Mouse (Mus musculus): Measurements from ENCODE around the gene Ucn2.

Ucn2 gene

GRCm38 (mm10) chr9:108985710-108986109 lies at the start of gene Ucn2:
TSS of gene Ucn2 (plus strand) at chr9:108986010.
- DNase-seq (ENCODE audit: extremely low spot score), result no peak

GRCm38 (mm10) chr9:108936418-108937364 lies 49.1 kb upstream of the Ucn2 start, which contains the start of gene Uqcrc1:
TSS of gene Uqcrc1 (plus strand) at chr9:108936633.
- peak; percentile 87 for DNase-seq (ENCODE audit: extremely low spot score)

GRCm38 (mm10) chr9:108945111-108945510 lies 40.7 kb upstream of the Ucn2 start:
- DNase-seq (ENCODE audit: extremely low spot score), result no peak

GRCm38 (mm10) chr9:108945608-108946007 lies 40.2 kb upstream of the Ucn2 start:
- no peak for DNase-seq (ENCODE audit: extremely low spot score)

- DNase-seq (ENCODE audit: extremely low spot score), result no peak
These were observed 36.4 kb upstream of the Ucn2 start for GRCm38 (mm10) chr9:108949231-108949966.

GRCm38 (mm10) chr9:108949967-108950728 lies 35.7 kb upstream of the Ucn2 start:
- DNase-seq (ENCODE audit: extremely low spot score), result no peak

DNA sequence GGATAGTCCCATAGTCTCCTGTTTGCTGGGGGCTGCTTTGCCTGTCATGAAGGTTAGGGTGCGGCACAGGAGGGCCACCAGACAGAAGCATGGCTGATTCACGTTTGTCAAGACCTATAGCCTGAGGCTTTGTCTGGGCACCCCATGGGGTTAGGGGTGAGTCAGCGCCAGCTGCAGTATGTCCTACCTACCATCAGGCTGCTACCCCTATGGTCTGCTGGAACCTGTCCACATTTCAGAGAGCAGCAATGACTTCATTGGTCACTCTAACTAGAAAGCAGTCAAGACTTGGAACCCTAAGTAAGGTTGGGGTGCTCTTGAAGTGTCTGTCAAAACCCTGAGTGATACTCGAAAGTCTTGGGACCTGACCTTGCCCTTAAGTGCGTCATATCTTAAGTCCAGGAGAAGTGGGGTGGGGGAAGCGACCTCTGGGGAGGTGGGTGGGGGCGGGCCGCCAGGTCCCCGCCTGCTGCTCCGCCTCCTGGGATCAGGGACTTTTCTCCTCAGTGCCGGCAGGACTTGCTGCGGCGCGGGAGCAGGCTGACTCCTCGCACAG lies 32.7 kb upstream of the Ucn2 start, which contains the start of gene Col7a1:
Col7a1 (plus strand) TSS at position 506 of the 556 bp plus-strand sequence.
- no peak for DNase-seq (ENCODE audit: extremely low spot score)

GRCm38 (mm10) chr9:108955241-108955640 lies 30.6 kb upstream of the Ucn2 start:
- DNase-seq (ENCODE audit: extremely low spot score), result no peak

- no peak for DNase-seq (ENCODE audit: extremely low spot score)
These were observed 30.0 kb upstream of the Ucn2 start for GRCm38 (mm10) chr9:108955846-108956245.

GRCm38 (mm10) chr9:108963577-108963976 lies 22.2 kb upstream of the Ucn2 start:
- DNase-seq (ENCODE audit: extremely low spot score), result no peak

- no peak for DNase-seq (ENCODE audit: extremely low spot score)
These were observed 21.5 kb upstream of the Ucn2 start for GRCm38 (mm10) chr9:108964338-108964737.

GRCm38 (mm10) chr9:108970623-108971022 lies 15.2 kb upstream of the Ucn2 start:
- no peak for DNase-seq (ENCODE audit: extremely low spot score)

GRCm38 (mm10) chr9:108976483-108976882 lies 9.3 kb upstream of the Ucn2 start:
- DNase-seq (ENCODE audit: extremely low spot score), result no peak

DNA sequence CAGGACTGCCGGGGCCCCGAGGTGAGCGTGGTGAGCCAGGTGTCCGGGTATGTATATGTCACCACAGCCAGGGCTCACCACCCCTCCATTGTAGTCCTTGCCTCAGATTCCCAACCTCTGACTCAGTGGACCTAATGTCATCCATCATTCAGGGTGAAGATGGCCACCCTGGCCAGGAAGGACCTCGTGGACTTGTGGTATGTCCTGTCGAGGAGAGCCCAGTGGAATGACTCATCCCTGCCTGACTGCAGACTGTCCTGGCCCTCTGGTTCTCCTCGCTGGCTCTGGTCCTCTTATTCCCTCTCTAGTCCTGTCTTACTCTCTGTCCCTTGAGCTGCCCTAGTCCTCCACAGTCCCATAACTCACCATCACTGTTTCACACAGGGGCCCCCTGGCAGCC lies 7.8 kb upstream of the Ucn2 start:
- DNase-seq (ENCODE audit: extremely low spot score), result no peak

DNA sequence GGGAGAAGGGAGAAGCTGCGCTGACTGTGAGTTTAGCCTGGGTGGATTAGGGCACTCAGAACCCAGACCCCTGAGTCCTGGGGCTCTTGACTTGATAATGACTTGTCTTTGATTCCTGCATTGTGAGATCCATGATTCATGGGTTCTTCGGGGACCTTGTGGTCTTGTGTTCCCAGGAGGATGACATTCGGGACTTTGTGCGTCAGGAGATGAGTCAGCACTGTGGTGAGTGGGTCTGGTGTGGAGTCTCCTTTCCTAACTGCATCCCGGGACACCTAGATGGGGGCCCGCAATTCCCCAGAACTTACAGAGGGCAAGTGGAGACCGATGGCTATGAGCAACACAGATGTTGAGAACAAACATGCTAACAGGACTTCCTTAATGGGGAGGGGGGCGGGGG lies 3.3 kb upstream of the Ucn2 start:
- DNase-seq (ENCODE audit: extremely low spot score), result no peak

- no peak for DNase-seq (ENCODE audit: extremely low spot score)
These were observed 2.6 kb upstream of the Ucn2 start for GRCm38 (mm10) chr9:108983209-108983608.

DNA sequence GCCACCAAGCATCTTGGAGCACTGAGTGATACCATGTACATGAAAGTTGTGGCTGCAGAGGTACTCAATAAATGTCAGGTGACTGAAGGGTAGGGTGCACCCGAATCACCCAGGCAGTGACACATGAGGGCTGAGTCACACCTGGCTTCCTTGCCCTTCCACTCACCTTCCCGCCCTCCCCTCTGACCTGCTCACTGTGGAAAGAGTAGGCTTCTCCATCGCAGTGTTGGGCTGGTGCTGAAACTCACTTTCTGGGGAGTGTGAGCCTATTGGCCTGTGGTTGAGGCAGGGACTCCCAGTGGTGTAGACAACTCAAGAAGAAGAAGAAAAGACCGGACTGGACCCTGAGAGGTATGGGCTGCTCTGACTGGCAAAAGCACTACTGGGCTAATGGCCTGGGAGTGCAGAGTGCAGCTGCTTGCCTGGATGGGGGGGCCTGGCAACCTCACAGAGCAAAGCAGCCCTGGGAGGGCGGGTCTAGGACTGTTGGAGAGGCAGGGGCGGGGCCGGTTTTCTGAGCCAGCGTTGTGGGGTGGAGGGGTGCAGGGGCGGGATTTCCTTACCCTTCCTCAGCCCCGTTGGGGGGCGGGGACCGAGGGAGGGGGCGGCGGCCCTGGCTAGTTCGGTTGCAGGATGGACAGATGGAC lies 2.0 kb downstream of the Ucn2 start:
- DNase-seq (ENCODE audit: extremely low spot score), result peak; percentile 39

DNA sequence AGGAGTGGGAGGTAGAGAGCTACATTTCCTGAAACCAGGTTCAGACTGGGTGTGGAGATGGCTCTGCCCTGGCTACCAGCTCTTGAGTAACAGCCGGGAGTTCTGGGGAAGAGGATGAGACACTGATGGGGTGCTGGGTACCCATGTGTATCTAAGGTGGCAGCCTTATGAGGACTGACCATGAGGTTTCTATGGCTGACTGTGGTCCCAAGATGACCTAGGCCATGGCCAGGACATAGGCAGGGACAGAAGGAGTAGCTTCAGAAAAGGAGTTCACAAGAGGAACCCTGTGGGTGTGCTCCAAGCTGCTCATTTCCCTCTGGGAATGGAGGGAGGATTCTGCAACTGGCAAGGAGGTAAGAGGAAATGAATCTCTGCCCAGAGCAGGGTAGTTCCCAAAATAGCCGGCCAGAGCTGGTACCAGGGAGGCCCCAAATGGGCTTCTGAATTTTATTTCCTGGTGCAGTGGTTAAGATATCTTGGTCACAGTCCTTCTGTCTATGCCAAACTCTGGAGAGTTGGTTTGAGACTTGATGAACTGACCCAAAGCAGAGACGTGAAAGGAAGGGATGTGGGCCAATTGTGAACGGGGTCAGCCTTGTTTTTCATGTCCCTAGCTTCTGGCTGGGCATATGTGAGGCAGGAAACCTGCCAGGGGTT lies 4.1 kb downstream of the Ucn2 start:
- no peak for DNase-seq (ENCODE audit: extremely low spot score)

DNA sequence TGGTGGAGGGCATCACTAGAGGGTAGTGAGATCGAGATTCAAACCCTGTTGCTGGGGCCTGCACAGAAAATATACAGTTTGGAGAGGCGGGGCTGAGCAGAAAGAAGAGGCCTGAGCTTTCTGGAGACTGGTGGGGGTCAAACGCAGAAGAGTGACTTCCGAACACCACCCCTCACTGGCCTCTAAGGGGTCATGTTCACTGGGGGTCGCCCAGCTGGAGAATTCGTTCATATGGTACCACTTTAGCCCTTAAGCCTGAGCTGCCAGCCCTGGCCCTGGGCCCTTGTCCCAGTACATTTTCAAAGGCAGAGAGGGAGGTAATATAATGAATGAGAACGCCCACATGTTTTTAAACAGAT lies 4.6 kb downstream of the Ucn2 start:
- no peak for DNase-seq (ENCODE audit: extremely low spot score)

GRCm38 (mm10) chr9:108991428-108992084 lies 5.7 kb downstream of the Ucn2 start, which contains the start of gene Pfkfb4:
TSS of gene Pfkfb4 (plus strand) at chr9:108991778.
- DNase-seq (ENCODE audit: extremely low spot score), result peak; percentile 95
